Mouse (Mus musculus) forebrain, embryonic 11.5 days (tissue): Measurements from ENCODE around the gene Mllt10. TPM values are rescaled to one million over a fixed set of nuclear protein-coding genes. Genes with fewer than 3 reads are reported as not detected.

ENCODE experiments used
- ATAC-seq: fragments of 200-750 bp; cut with Nextera tagmentation; replicated peaks from 2 replicates; pipeline ENCODE4 v1.8.0; 2017; ENCODE audit warnings: moderate TSS enrichment; ENCODE audit not compliant: low FRiP score
- DNase-seq: peaks from one replicate; pipeline ENCODE4 v3.0.0-alpha.2; 2017; ENCODE audit warnings: low spot score
- H3K27ac ChIP-seq: fragments of 300-500 bp; sonication (generic); 2 replicates; pipeline ENCODE4 v1.5.1; 2014; ENCODE audit warnings: low read depth, low read length
- H3K27me3 ChIP-seq: fragments of 300-500 bp; sonication (generic); 2 replicates; pipeline ENCODE4 v1.6.1; 2014; ENCODE audit warnings: mild to moderate bottlenecking, low read length, mixed read lengths; ENCODE audit not compliant: control insufficient read depth, insufficient read depth
- H3K36me3 ChIP-seq: fragments of 300-500 bp; sonication (generic); 2 replicates; pipeline ENCODE4 v1.6.1; 2014; ENCODE audit warnings: mild to moderate bottlenecking, low read length, moderate library complexity, mixed read lengths; ENCODE audit not compliant: control insufficient read depth, insufficient read depth
- H3K4me1 ChIP-seq: fragments of 300-500 bp; sonication (generic); replicated peaks from 2 replicates; pipeline ENCODE4 v1.6.1; 2014; ENCODE audit warnings: low read length, mixed read lengths; ENCODE audit not compliant: control insufficient read depth, insufficient read depth
- H3K4me2 ChIP-seq: fragments of 300-500 bp; sonication (generic); 2 replicates; pipeline ENCODE4 v1.6.1; 2014; ENCODE audit warnings: low read depth, mild to moderate bottlenecking, low read length, moderate library complexity, mixed read lengths; ENCODE audit not compliant: severe bottlenecking
- H3K4me3 ChIP-seq: fragments of 300-500 bp; sonication (generic); 2 replicates; pipeline ENCODE4 v1.5.1; 2014; ENCODE audit warnings: low read depth, low read length
- H3K9ac ChIP-seq: fragments of 300-500 bp; sonication (generic); 2 replicates; pipeline ENCODE4 v1.6.1; 2014; ENCODE audit warnings: low read length
- H3K9me3 ChIP-seq: fragments of 300-500 bp; sonication (generic); 2 replicates; pipeline ENCODE4 v1.6.1; 2016; ENCODE audit warnings: low read length, mixed read lengths; ENCODE audit not compliant: control insufficient read depth
- WGBS: fragments of 180-500 bp; shearing (Covaris S2); extraction: QIAGEN DNeasy Blood & Tissue Kit; methylation state at CpG from one replicate; pipeline ENCODE4 v1.1.7; 2014; 5-methylcytosine and 5-hydroxymethylcytosine counted together
- polyA plus RNA-seq: library from polyadenylated mRNA; unstranded; fragments of >200 nt; fragmentation: Nextera tagmentation; extraction: Ambion mirVana; gene quantifications from 2 replicates; pipeline ENCODE4 v1.2.1, GENCODE M21; 2014

Gene Mllt10
- polyA plus RNA-seq, 1 experiment from 2014 or later = 54.2 TPM

- no peak for ATAC-seq
- Histone ChIP-seq H3K4me3 (peak overlapping the region; percentile 64), H3K9ac (peak overlapping the region; percentile 99), H3K9me3 (no peaks in the 10 kb centered on the region), H3K4me2 (peak overlapping the region; percentile 93; the same call in 1 of the 2 replicates), H3K36me3 (no peaks in the 10 kb centered on the region), H3K4me1 (peaks cover 1% of the 10 kb centered on the region; the same call in 1 of the 2 replicates), H3K27ac (peak overlapping the region; percentile 100; the same call in 1 of the 2 replicates), H3K27me3 (no peaks in the 10 kb centered on the region)
- WGBS = 20% methylated on average over 5 of the region's 5 CpGs
- no peak for DNase-seq
Measured at GRCm38 (mm10) chr2:18025116-18025515, 29.9 kb upstream of the Mllt10 start.

DNA sequence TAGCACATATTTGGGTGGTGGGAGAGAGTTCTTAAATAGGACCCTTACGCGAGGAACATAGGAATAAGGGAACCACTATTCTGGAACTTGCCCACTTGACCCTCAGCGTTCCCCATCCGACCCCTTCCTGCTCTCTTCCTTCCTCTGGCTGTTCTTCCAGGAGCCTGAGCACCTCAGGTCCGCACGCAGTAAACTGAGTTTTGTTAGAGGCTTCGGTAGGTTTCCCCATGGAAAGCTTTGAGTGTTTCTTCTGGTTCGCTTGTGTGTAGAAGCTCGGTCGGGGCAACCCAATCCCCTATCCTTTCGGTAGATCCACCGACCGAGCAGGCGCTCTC lies 29.3 kb upstream of the Mllt10 start:
- DNase-seq (no peak), ATAC-seq (no peak)
- no peaks in the 10 kb centered on the region for H3K27me3 ChIP-seq
- WGBS = 1% methylated on average over 14 of the region's 14 CpGs
- peak overlapping the region; percentile 64 for H3K4me3 ChIP-seq
- peaks cover 1% of the 10 kb centered on the region; the same call in 1 of the 2 replicates for H3K4me1 ChIP-seq
- no peaks in the 10 kb centered on the region for H3K9me3 ChIP-seq
- H3K36me3 ChIP-seq = no peaks in the 10 kb centered on the region
- H3K9ac ChIP-seq = peak overlapping the region; percentile 99
- H3K4me2 ChIP-seq = peak overlapping the region; percentile 93
- H3K27ac ChIP-seq = peak overlapping the region; percentile 100

DNA sequence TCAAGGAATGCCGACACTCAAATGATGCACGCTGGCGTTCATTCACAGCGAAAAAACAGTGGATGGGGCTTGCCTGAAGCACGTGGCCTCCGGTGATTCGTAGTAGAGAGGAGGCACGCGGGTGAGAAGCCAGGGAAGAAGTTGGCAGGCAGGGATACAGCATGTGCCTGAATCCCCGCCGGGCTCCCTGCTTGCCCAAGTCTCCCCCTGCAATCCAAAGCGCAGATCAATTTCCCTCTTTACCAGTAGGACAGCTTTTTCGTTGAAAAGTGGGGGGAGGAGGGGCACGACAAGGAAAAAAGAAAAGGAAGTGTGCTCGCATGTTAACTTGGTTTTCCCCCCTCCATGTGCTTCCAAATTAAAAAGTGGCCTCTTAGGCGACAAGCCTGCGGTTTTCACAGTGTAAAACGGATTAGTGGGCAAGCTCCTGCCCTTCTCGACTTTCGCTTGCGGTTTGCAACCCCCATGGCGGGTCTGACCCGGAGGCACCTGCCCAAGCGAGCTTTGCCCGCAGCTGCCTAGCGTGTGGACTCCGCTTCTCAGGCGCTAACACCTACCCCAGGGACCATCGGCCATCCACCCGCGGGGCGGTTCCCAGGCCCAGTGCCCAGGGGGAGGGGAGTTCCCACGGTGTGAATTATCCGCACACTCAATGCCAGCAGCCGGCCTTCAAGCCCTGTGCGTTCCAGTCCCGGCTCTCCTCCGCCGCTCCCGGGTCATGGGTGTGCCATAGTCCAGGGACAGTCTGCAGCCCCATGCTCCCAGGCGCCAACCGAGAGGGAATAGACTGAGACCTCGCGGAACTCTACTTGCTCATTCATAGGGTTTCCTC lies 28.7 kb upstream of the Mllt10 start:
- under 1% methylated on average over 44 of the region's 44 CpGs for WGBS
- DNase-seq (peak; percentile 87), ATAC-seq (peak; percentile 19)
- Histone ChIP-seq H3K27me3 (no peaks in the 10 kb centered on the region), H3K9me3 (no peaks in the 10 kb centered on the region), H3K4me1 (peaks cover 4% of the 10 kb centered on the region; the same call in 1 of the 2 replicates), H3K4me3 (peak overlapping the region; percentile 64), H3K4me2 (peak overlapping the region; percentile 93), H3K27ac (peak overlapping the region; percentile 100), H3K36me3 (no peaks in the 10 kb centered on the region), H3K9ac (peak overlapping the region; percentile 99)

GRCm38 (mm10) chr2:18027448-18028139 lies 27.4 kb upstream of the Mllt10 start:
- Histone ChIP-seq H3K4me3 (peak overlapping the region; percentile 64), H3K4me2 (peak overlapping the region; percentile 93), H3K36me3 (no peaks in the 10 kb centered on the region), H3K4me1 (peaks cover 13% of the 10 kb centered on the region; the same call in 1 of the 2 replicates), H3K9ac (peak overlapping the region; percentile 99), H3K27me3 (no peaks in the 10 kb centered on the region), H3K9me3 (no peaks in the 10 kb centered on the region), H3K27ac (peak overlapping the region; percentile 100)
- WGBS = under 1% methylated on average over 44 of the region's 44 CpGs
- ATAC-seq (peak; percentile 86), DNase-seq (peak; percentile 98)

GRCm38 (mm10) chr2:18028140-18029021 lies 26.7 kb upstream of the Mllt10 start:
- peak overlapping the region; percentile 99 for H3K9ac ChIP-seq
- peaks cover 21% of the 10 kb centered on the region for H3K4me1 ChIP-seq
- H3K27ac ChIP-seq = peak overlapping the region; percentile 100
- H3K4me2 ChIP-seq = peak overlapping the region; percentile 93
- ATAC-seq = peak; percentile 53
- H3K27me3 ChIP-seq = no peaks in the 10 kb centered on the region
- H3K4me3 ChIP-seq = peak overlapping the region; percentile 64
- H3K9me3 ChIP-seq = no peaks in the 10 kb centered on the region
- no peaks in the 10 kb centered on the region for H3K36me3 ChIP-seq
- peak; percentile 91 for DNase-seq
- WGBS = under 1% methylated on average over 61 of the region's 61 CpGs

- Histone ChIP-seq H3K4me2 (peak overlapping the region; percentile 42), H3K27me3 (no peaks in the 10 kb centered on the region), H3K9ac (peak overlapping the region; percentile 58), H3K27ac (peak overlapping the region; percentile 66), H3K9me3 (no peaks in the 10 kb centered on the region), H3K4me1 (peaks cover 31% of the 10 kb centered on the region), H3K36me3 (no peaks in the 10 kb centered on the region), H3K4me3 (peak overlapping the region; percentile 11; the same call in 1 of the 2 replicates)
- ATAC-seq (no peak), DNase-seq (no peak)
- 28% methylated on average over 7 of the region's 7 CpGs for WGBS
Measured at GRCm38 (mm10) chr2:18029656-18030055, 25.4 kb upstream of the Mllt10 start.

DNA sequence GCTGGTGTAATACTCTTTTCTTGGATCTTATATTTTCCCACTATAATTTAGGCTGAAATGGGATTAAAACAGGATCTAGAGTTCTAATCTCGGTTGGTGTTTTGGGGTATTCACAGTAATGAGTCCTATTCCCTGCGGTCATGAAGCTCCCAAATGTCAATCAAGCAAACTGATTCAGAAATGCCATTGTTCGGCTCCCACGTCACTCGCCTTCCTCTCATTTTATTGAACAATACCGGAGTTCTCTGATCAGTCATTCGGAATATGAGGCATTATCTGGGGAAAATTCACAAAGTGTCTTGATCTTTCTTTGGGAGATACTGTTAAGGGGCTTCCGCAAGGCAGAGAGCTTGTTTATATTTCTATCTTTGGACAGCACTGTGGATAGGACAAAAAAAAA lies 24.5 kb upstream of the Mllt10 start:
- peak; percentile 77 for DNase-seq
- peak overlapping the region; percentile 99; the same call in 1 of the 2 replicates for H3K4me2 ChIP-seq
- H3K27ac ChIP-seq = peak overlapping the region; percentile 66
- no peaks in the 10 kb centered on the region for H3K9me3 ChIP-seq
- WGBS = 4% methylated on average over 8 of the region's 8 CpGs
- H3K4me1 ChIP-seq = peaks cover 32% of the 10 kb centered on the region
- H3K27me3 ChIP-seq = no peaks in the 10 kb centered on the region
- no peak for ATAC-seq
- peak overlapping the region; percentile 28 for H3K4me3 ChIP-seq
- 0 out of 2 replicates have a peak overlapping the region, but pooled peaks have one; percentile 7 for H3K9ac ChIP-seq
- H3K36me3 ChIP-seq = no peaks in the 10 kb centered on the region

GRCm38 (mm10) chr2:18031271-18031821 lies 23.7 kb upstream of the Mllt10 start:
- Histone ChIP-seq H3K9me3 (no peaks in the 10 kb centered on the region), H3K4me1 (peaks cover 33% of the 10 kb centered on the region), H3K9ac (peak overlapping the region; percentile 96), H3K27ac (peak overlapping the region; percentile 66), H3K36me3 (no peaks in the 10 kb centered on the region), H3K4me3 (peak overlapping the region; percentile 28), H3K4me2 (peak overlapping the region; percentile 99), H3K27me3 (no peaks in the 10 kb centered on the region)
- WGBS = under 1% methylated on average over 26 of the region's 26 CpGs
- peak; percentile 68 for DNase-seq
- no peak for ATAC-seq
